Mouse (Mus musculus) lung, postnatal 0 days (tissue): ENCODE measurements around the gene Kcnip4. TPM values are rescaled to one million over a fixed set of nuclear protein-coding genes. Genes with fewer than 3 reads are reported as not detected.

Source experiments
- ATAC-seq: fragments of 200-750 bp; cut with Nextera tagmentation; 2 replicates; pipeline ENCODE4 v1.8.0; 2017; ENCODE audit warnings: moderate library complexity
- DNase-seq: peaks from one replicate; pipeline ENCODE4 v3.0.0-alpha.2; 2016; ENCODE audit warnings: low spot score
- H3K27ac ChIP-seq: fragments of 300-500 bp; sonication (generic); 2 replicates; pipeline ENCODE4 v1.5.1; 2014; ENCODE audit warnings: antibody characterized with exemption, mild to moderate bottlenecking, low read length, mixed read lengths
- H3K27me3 ChIP-seq: fragments of 300-500 bp; sonication (generic); replicated peaks from 2 replicates; pipeline ENCODE4 v1.6.1; 2014; ENCODE audit warnings: low read length, mixed read lengths; ENCODE audit not compliant: insufficient read depth
- H3K36me3 ChIP-seq: fragments of 300-500 bp; sonication (generic); 2 replicates; pipeline ENCODE4 v1.6.1; 2014; ENCODE audit warnings: low read length, mixed read lengths; ENCODE audit not compliant: insufficient read depth
- H3K4me1 ChIP-seq: fragments of 300-500 bp; sonication (generic); 2 replicates; pipeline ENCODE4 v1.6.1; 2014; ENCODE audit warnings: antibody characterized with exemption, low read depth, low read length, mixed read lengths; ENCODE audit not compliant: insufficient read depth
- H3K4me2 ChIP-seq: fragments of 300-500 bp; sonication (generic); replicated peaks from 2 replicates; pipeline ENCODE4 v1.6.1; 2014; ENCODE audit warnings: low read depth, mild to moderate bottlenecking, low read length, moderate library complexity, mixed read lengths
- H3K4me3 ChIP-seq: fragments of 300-500 bp; sonication (generic); 2 replicates; pipeline ENCODE4 v1.5.1; 2014; ENCODE audit warnings: low read depth, low read length
- H3K9ac ChIP-seq: fragments of 300-500 bp; sonication (generic); replicated peaks from 2 replicates; pipeline ENCODE4 v1.6.1; 2014; ENCODE audit warnings: low read depth, mild to moderate bottlenecking
- H3K9me3 ChIP-seq: fragments of 300-500 bp; sonication (generic); 2 replicates; pipeline ENCODE4 v1.6.1; 2016; ENCODE audit warnings: low read length, mixed read lengths
- CTCF ChIP-seq: IDR thresholded peaks from 2 replicates; pipeline ENCODE4 v1.5.1; 2016; ENCODE audit warnings: antibody characterized with exemption, mild to moderate bottlenecking
- EP300 ChIP-seq: IDR thresholded peaks from 2 replicates; pipeline ENCODE4 v1.6.1; 2016; ENCODE audit warnings: antibody characterized with exemption, mild to moderate bottlenecking, control low read depth
- WGBS: fragments of 180-500 bp; shearing (Covaris S2); extraction: QIAGEN DNeasy Blood & Tissue Kit; methylation state at CpG from one replicate; pipeline ENCODE4 v1.1.7; 2014; 5-methylcytosine and 5-hydroxymethylcytosine counted together
- polyA plus RNA-seq: library from polyadenylated mRNA; unstranded; fragments of >200 nt; fragmentation: Nextera tagmentation; extraction: Ambion mirVana; gene quantifications from 2 replicates; pipeline ENCODE4 v1.2.1, GENCODE M21; 2015

Kcnip4 gene
- polyA plus RNA-seq, 1 experiment from 2014 or later: 0.53 TPM

DNA sequence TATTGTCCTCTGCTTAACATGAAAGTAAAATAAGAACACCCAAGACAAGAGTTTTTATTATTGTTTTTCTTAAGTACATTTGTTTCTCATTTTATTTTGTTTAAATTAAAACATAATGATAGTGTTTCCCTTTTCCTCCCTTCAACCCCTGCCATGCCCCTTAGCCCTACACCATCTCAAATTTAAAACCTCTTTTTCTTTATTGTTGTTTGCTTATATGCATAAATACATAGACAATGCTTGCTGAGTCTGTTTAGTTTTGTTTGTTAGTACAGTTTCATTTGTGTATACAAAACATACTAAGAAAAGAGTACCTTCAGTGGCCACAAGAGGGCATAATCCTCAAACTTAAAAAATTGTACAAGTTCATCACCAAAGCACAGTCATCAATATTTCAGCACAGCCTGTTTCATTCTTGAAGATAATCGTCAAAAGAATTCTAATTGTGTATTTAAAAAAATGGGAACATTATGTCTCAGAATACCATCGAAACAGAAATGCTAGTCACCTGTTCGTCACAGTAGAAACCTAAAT lies 154.1 kb downstream of the Kcnip4 start:
- no peak overlapping the region for H3K4me2 ChIP-seq
- no peaks in the 10 kb centered on the region for H3K27me3 ChIP-seq
- no peak overlapping the region for H3K27ac ChIP-seq
- H3K4me3 ChIP-seq: no peak overlapping the region
- H3K4me1 ChIP-seq: no peaks in the 10 kb centered on the region
- WGBS: 43% methylated on average over 3 of the region's 3 CpGs
- no peaks in the 10 kb centered on the region for H3K9me3 ChIP-seq
- ATAC-seq: no peak
- no peak for TF ChIP-seq EP300
- peak; percentile 64 for TF ChIP-seq CTCF
- H3K36me3 ChIP-seq: no peaks in the 10 kb centered on the region
- H3K9ac ChIP-seq: no peak overlapping the region
- DNase-seq: peak; percentile 46

- ATAC-seq: no peak
- TF ChIP-seq CTCF (peak; percentile 80), EP300 (no peak)
- Histone ChIP-seq H3K9ac (no peak overlapping the region), H3K4me1 (no peaks in the 10 kb centered on the region), H3K4me2 (no peak overlapping the region), H3K9me3 (no peaks in the 10 kb centered on the region), H3K4me3 (no peak overlapping the region), H3K27me3 (no peaks in the 10 kb centered on the region), H3K36me3 (no peaks in the 10 kb centered on the region), H3K27ac (no peak overlapping the region)
- DNase-seq: peak; percentile 76
- 42% methylated on average over 13 of the region's 13 CpGs for WGBS
These were observed 155.9 kb downstream of the Kcnip4 start for GRCm38 (mm10) chr5:49368636-49369423.

DNA sequence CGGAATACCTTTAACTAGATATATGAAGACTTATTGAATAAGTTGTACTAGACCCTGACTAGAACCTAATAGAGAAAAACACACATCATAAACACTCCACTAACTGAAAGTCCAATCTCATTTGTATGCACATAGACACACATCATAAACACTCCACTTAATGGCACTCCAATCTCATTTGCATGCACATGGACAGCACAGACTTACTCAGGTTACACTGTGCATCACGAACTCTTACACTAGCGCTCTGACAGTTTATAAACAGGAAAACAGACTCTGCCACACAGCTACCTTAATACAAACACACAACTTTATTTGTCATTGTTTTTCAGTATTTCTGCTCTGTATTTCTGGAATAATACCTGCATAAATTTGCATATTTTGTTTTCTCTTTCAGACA lies 168.3 kb downstream of the Kcnip4 start:
- TF ChIP-seq CTCF (no peak), EP300 (no peak)
- Histone ChIP-seq H3K9me3 (no peaks in the 10 kb centered on the region), H3K27me3 (no peaks in the 10 kb centered on the region), H3K36me3 (no peaks in the 10 kb centered on the region), H3K4me3 (no peak overlapping the region), H3K27ac (no peak overlapping the region), H3K4me2 (no peak overlapping the region), H3K4me1 (no peaks in the 10 kb centered on the region), H3K9ac (no peak overlapping the region)
- DNase-seq: no peak
- no peak for ATAC-seq
- 69% methylated on average over 3 of the region's 3 CpGs for WGBS

GRCm38 (mm10) chr5:49352061-49352460 lies 172.6 kb downstream of the Kcnip4 start:
- H3K4me2 ChIP-seq: no peak overlapping the region
- H3K27me3 ChIP-seq: no peaks in the 10 kb centered on the region
- ATAC-seq (no peak), DNase-seq (no peak)
- H3K4me1 ChIP-seq: no peaks in the 10 kb centered on the region
- H3K36me3 ChIP-seq: no peaks in the 10 kb centered on the region
- 63% methylated on average over 5 of the region's 5 CpGs for WGBS
- H3K9me3 ChIP-seq: no peaks in the 10 kb centered on the region
- H3K27ac ChIP-seq: no peak overlapping the region
- no peak overlapping the region for H3K4me3 ChIP-seq
- TF ChIP-seq CTCF: no peak
- TF ChIP-seq EP300: no peak
- no peak overlapping the region for H3K9ac ChIP-seq

GRCm38 (mm10) chr5:49350126-49350909 lies 174.4 kb downstream of the Kcnip4 start:
- no peak for ATAC-seq
- no peak overlapping the region for H3K27ac ChIP-seq

GRCm38 (mm10) chr5:49349541-49349940 lies 175.2 kb downstream of the Kcnip4 start:
- ATAC-seq: no peak
- Histone ChIP-seq H3K27me3 (no peaks in the 10 kb centered on the region), H3K27ac (no peak overlapping the region), H3K9ac (no peak overlapping the region), H3K9me3 (no peaks in the 10 kb centered on the region), H3K4me1 (no peaks in the 10 kb centered on the region), H3K36me3 (no peaks in the 10 kb centered on the region), H3K4me2 (no peak overlapping the region), H3K4me3 (no peak overlapping the region)
- WGBS: 71% methylated on average over 5 of the region's 5 CpGs
- TF ChIP-seq EP300: no peak
- no peak for TF ChIP-seq CTCF
- DNase-seq: no peak

More at GRCm38 (mm10) chr5:49350126-49350909, 174.4 kb downstream of the Kcnip4 start:
- Histone ChIP-seq H3K9me3 (no peaks in the 10 kb centered on the region), H3K9ac (no peak overlapping the region), H3K4me2 (no peak overlapping the region), H3K27me3 (no peaks in the 10 kb centered on the region), H3K4me1 (no peaks in the 10 kb centered on the region), H3K36me3 (no peaks in the 10 kb centered on the region), H3K4me3 (no peak overlapping the region)
- TF ChIP-seq CTCF (peak; percentile 89), EP300 (no peak)
- DNase-seq: peak; percentile 68
- WGBS: 22% methylated on average over 4 of the region's 4 CpGs
